Mouse (Mus musculus): ENCODE results near the gene Mylk4.

DNA sequence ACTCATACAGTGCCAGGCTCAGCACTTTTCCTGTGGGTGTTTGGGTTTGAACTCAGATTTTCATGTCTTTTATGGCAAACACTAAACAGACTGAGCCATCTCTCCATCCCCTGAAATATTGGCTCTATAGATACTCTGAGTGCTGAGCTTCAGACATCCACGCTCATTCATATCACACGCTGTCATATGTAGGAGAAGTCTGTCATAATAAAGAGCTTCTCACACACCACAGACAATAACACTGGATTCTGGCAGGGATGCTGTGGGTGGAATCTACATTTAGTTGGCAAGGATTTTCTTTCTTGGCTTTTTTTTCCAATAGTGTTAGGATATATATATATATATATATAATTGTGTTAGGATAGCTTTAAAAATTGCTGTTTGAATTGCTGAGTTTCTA lies 126.2 kb downstream of the Mylk4 start:
- no peak for TF ChIP-seq CTCF (IDR thresholded peaks at IDR 0.05; ENCODE audit: low read depth, low read length)
- TF ChIP-seq POLR2A (IDR thresholded peaks at IDR 0.05; ENCODE audit: insufficient read depth, low read length), result no peak

Data from ES-Bruce4 (cell line).